Mouse (Mus musculus) embryonic facial prominence, embryonic 12.5 days (tissue): ENCODE results near the gene Grifin. TPM values are rescaled to one million over a fixed set of nuclear protein-coding genes. Genes with fewer than 3 reads are reported as not detected.

Experiments used
- ATAC-seq: fragments of 200-750 bp; cut with Nextera tagmentation; 2 replicates; pipeline ENCODE4 v1.8.0; 2017; ENCODE audit not compliant: insufficient number of reproducible peaks, insufficient read depth, low FRiP score, low TSS enrichment
- H3K27ac ChIP-seq: fragments of 300-500 bp; sonication (generic); 2 replicates; pipeline ENCODE4 v1.5.1; 2016; ENCODE audit warnings: mild to moderate bottlenecking
- H3K27me3 ChIP-seq: fragments of 300-500 bp; sonication (generic); 2 replicates; pipeline ENCODE4 v1.6.1; 2016; ENCODE audit warnings: mild to moderate bottlenecking, moderate library complexity
- H3K36me3 ChIP-seq: fragments of 300-500 bp; sonication (generic); 2 replicates; pipeline ENCODE4 v1.6.1; 2016; ENCODE audit warnings: mild to moderate bottlenecking
- H3K4me1 ChIP-seq: fragments of 300-500 bp; sonication (generic); 2 replicates; pipeline ENCODE4 v1.6.1; 2016
- H3K4me2 ChIP-seq: fragments of 300-500 bp; sonication (generic); replicated peaks from 2 replicates; pipeline ENCODE4 v1.6.1; 2016; ENCODE audit warnings: mild to moderate bottlenecking, moderate library complexity
- H3K4me3 ChIP-seq: fragments of 300-500 bp; sonication (generic); 2 replicates; pipeline ENCODE4 v1.5.1; 2016; ENCODE audit warnings: mild to moderate bottlenecking
- H3K9ac ChIP-seq: fragments of 300-500 bp; sonication (generic); 2 replicates; pipeline ENCODE4 v1.6.1; 2016; ENCODE audit warnings: mild to moderate bottlenecking, moderate library complexity
- H3K9me3 ChIP-seq: fragments of 300-500 bp; sonication (generic); 2 replicates; pipeline ENCODE4 v1.6.1; 2016; ENCODE audit warnings: mild to moderate bottlenecking, moderate library complexity
- WGBS: fragments of 180-500 bp; shearing (Covaris S2); methylation state at CpG from one replicate; pipeline ENCODE4 v1.1.7; 2016; 5-methylcytosine and 5-hydroxymethylcytosine counted together
- polyA plus RNA-seq: library from polyadenylated mRNA; unstranded; fragments of >200 nt; fragmentation: Nextera tagmentation; extraction: Ambion mirVana; gene quantifications from 2 replicates; pipeline ENCODE4 v1.2.1, GENCODE M21; 2016

The Grifin gene
- polyA plus RNA-seq, 1 experiment from 2014 or later = 1.1 TPM

- Histone ChIP-seq H3K9ac (no peak overlapping the region), H3K27me3 (no peaks in the 10 kb centered on the region), H3K9me3 (no peaks in the 10 kb centered on the region), H3K4me2 (0 out of 2 replicates have a peak overlapping the region, but pooled peaks have one; percentile 2), H3K27ac (0 out of 2 replicates have a peak overlapping the region, but pooled peaks have one; percentile 41), H3K36me3 (no peaks in the 10 kb centered on the region), H3K4me1 (peaks cover 14% of the 10 kb centered on the region; the same call in 1 of the 2 replicates), H3K4me3 (no peak overlapping the region)
- ATAC-seq = no peak
- WGBS = 45% methylated on average over 10 of the region's 10 CpGs
Measured at GRCm38 (mm10) chr5:140568321-140568970, 3.6 kb upstream of the Grifin start.

DNA sequence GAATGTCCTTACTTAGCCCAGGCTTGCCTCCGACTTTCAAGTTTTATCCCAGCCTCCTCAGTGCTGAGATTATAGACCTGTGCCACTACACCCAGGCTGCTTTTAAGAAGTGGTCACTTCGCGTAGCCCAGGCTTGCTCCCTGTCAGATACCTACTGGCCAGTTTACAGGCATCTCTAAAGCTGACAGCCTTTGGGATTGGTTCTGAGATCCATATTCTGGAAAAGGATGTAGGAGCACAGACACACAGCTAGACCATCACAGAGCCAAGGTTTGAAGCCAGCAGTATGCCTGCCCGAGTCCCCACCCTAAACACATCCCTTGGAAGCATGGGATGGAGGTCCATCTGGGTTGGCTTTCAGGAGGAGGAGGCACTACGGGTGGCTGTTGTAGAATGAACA is 2.9 kb upstream of the Grifin start:
- Histone ChIP-seq H3K9me3 (no peaks in the 10 kb centered on the region), H3K4me2 (no peak overlapping the region), H3K4me3 (no peak overlapping the region), H3K27ac (no peak overlapping the region), H3K27me3 (no peaks in the 10 kb centered on the region), H3K36me3 (no peaks in the 10 kb centered on the region), H3K9ac (no peak overlapping the region), H3K4me1 (peaks cover 14% of the 10 kb centered on the region; the same call in 1 of the 2 replicates)
- ATAC-seq = no peak
- 89% methylated on average over 5 of the region's 5 CpGs for WGBS

GRCm38 (mm10) chr5:140567321-140567720 is 2.5 kb upstream of the Grifin start:
- no peak overlapping the region for H3K4me2 ChIP-seq
- H3K4me1 ChIP-seq = peaks cover 14% of the 10 kb centered on the region; the same call in 1 of the 2 replicates
- ATAC-seq = no peak
- H3K27me3 ChIP-seq = no peaks in the 10 kb centered on the region
- H3K27ac ChIP-seq = no peak overlapping the region
- H3K4me3 ChIP-seq = no peak overlapping the region
- no peaks in the 10 kb centered on the region for H3K36me3 ChIP-seq
- WGBS = 54% methylated on average over 11 of the region's 11 CpGs
- no peaks in the 10 kb centered on the region for H3K9me3 ChIP-seq
- H3K9ac ChIP-seq = no peak overlapping the region

- H3K36me3 ChIP-seq = no peaks in the 10 kb centered on the region
- no peak overlapping the region for H3K4me2 ChIP-seq
- ATAC-seq = no peak
- H3K27ac ChIP-seq = no peak overlapping the region
- no peaks in the 10 kb centered on the region for H3K9me3 ChIP-seq
- 71% methylated on average over 4 of the region's 4 CpGs for WGBS
- H3K4me1 ChIP-seq = peaks cover 14% of the 10 kb centered on the region; the same call in 1 of the 2 replicates
- H3K4me3 ChIP-seq = no peak overlapping the region
- no peak overlapping the region for H3K9ac ChIP-seq
- no peaks in the 10 kb centered on the region for H3K27me3 ChIP-seq
Measured at GRCm38 (mm10) chr5:140566271-140566670, 1.4 kb upstream of the Grifin start.

DNA sequence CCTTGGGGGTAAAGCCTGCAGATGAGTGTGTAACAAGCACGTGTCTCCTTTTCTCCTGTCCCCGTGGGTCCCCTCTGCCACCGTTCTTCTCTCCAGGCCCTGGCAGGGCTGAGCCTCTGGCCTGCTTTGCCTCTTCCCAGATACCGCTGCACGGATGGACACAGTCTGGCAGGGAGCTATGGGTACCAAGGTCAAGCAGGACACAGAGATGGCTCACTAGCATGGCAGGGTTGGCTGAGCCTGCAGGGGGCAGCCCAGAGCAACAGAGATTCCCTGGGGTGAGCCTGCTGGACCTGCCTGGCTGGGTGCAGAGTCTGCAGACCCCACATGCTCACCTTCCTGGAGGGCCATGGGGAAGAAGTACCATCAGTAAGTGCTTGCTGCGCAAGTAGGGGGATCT is 985 bp upstream of the Grifin start:
- Histone ChIP-seq H3K36me3 (no peaks in the 10 kb centered on the region), H3K4me2 (no peak overlapping the region), H3K27ac (no peak overlapping the region), H3K9ac (no peak overlapping the region), H3K27me3 (no peaks in the 10 kb centered on the region), H3K4me3 (no peak overlapping the region), H3K9me3 (no peaks in the 10 kb centered on the region), H3K4me1 (peaks cover 14% of the 10 kb centered on the region; the same call in 1 of the 2 replicates)
- ATAC-seq = no peak
- 70% methylated on average over 6 of the region's 6 CpGs for WGBS

DNA sequence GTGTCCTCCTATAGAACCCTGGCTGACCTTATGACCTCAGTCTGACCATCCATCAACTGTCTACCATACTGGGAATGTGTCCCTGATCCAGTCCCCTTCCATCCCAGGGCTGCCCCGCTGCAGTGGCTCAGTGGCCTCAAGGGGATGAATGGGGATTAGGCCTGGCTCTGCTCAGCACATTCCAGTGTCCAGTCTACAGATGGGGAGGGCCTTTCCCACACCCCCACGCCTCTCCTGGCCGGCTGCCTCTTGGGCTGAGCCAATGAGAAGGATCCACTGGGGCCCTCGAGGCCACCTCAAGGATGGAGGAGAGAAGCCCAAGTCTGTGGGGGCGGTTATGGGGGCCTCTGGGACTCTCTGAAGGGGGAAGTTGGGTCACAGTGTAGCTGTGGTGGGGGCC is 580 bp upstream of the Grifin start:
- Histone ChIP-seq H3K4me3 (no peak overlapping the region), H3K36me3 (no peaks in the 10 kb centered on the region), H3K9ac (no peak overlapping the region), H3K4me2 (no peak overlapping the region), H3K4me1 (peaks cover 14% of the 10 kb centered on the region; the same call in 1 of the 2 replicates), H3K27me3 (no peaks in the 10 kb centered on the region), H3K9me3 (no peaks in the 10 kb centered on the region), H3K27ac (no peak overlapping the region)
- no peak for ATAC-seq
- WGBS = 58% methylated on average over 5 of the region's 5 CpGs

- no peaks in the 10 kb centered on the region for H3K27me3 ChIP-seq
- H3K4me2 ChIP-seq = no peak overlapping the region
- no peak overlapping the region for H3K27ac ChIP-seq
- H3K4me3 ChIP-seq = no peak overlapping the region
- no peaks in the 10 kb centered on the region for H3K9me3 ChIP-seq
- H3K9ac ChIP-seq = no peak overlapping the region
- H3K4me1 ChIP-seq = peaks cover 5% of the 10 kb centered on the region; the same call in 1 of the 2 replicates
- H3K36me3 ChIP-seq = no peaks in the 10 kb centered on the region
- ATAC-seq = no peak
- 77% methylated on average over 9 of the region's 9 CpGs for WGBS
Measured at GRCm38 (mm10) chr5:140562601-140563000, 2.3 kb downstream of the Grifin start.

DNA sequence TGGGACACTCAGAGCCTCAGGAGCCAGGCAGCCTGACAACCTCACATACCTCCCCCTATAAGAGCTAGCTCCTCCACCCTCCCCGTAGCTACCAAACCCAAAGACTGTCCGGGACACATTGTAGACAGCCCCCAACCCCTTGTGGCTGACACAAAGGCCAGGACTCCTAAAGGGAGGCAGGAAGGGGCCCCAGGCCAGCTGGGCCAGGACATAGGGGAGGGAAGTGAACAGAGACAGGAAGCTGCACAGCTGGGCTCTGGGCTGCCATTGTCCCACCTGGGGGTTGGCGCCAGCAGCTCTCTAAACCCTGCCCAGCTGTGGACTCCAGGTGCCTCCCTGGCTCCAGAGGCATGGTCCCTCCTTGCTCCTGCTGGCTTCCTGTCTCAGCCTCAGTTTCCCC is 8.0 kb downstream of the Grifin start:
- H3K4me3 ChIP-seq = no peak overlapping the region
- no peaks in the 10 kb centered on the region for H3K27me3 ChIP-seq
- no peaks in the 10 kb centered on the region for H3K4me1 ChIP-seq
- no peaks in the 10 kb centered on the region for H3K9me3 ChIP-seq
- WGBS = 44% methylated on average over 3 of the region's 3 CpGs
- H3K4me2 ChIP-seq = no peak overlapping the region
- H3K9ac ChIP-seq = no peak overlapping the region
- no peaks in the 10 kb centered on the region for H3K36me3 ChIP-seq
- H3K27ac ChIP-seq = no peak overlapping the region
- no peak for ATAC-seq

GRCm38 (mm10) chr5:140553719-140554118 is 11.2 kb downstream of the Grifin start:
- Histone ChIP-seq H3K36me3 (no peaks in the 10 kb centered on the region), H3K27me3 (no peaks in the 10 kb centered on the region), H3K9ac (no peak overlapping the region), H3K4me2 (no peak overlapping the region), H3K4me1 (no peaks in the 10 kb centered on the region), H3K27ac (no peak overlapping the region), H3K4me3 (no peak overlapping the region), H3K9me3 (no peaks in the 10 kb centered on the region)
- WGBS = 81% methylated on average over 7 of the region's 7 CpGs
- no peak for ATAC-seq

DNA sequence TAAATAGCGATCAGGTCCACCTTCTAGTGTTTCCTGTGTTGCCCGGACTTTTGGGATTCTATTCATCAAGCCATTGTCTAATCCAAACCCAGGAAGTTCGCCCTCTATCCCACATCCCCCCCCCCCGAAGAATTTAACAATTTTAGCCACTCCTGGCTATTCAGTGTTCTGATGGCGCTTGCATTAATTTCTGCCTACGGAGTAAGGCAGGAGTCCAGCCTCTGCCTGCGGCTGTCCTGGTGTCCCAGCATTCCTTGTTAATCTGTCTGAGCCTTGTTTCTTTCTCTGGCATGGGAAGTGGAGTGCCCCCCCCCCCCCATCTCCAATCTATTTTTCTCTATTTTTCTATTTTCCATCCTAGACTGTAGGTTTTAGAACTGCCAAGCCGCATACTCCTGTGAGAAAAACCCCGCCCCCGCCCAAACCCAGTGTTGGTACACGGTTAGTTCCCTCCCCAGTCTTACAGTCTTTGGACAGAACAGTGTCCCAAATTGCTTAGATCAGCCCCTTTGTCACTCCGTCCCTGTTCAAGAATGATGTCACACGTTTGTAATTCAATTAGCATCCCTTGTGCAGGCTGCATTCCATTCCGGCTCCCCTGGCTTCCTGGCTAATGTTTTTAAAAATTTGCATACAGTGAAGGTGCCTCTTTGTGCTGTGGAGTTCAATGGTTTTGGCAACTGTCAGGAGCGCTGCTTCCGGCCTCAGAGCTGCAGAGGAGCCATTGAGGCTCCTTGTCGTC is 15.4 kb downstream of the Grifin start:
- H3K27ac ChIP-seq = no peak overlapping the region

GRCm38 (mm10) chr5:140546332-140546731 is 18.5 kb downstream of the Grifin start:
- H3K27me3 ChIP-seq = no peaks in the 10 kb centered on the region
- 85% methylated on average over 19 of the region's 19 CpGs for WGBS
- no peak for ATAC-seq

More for the DNA sequence above, 15.4 kb downstream of the Grifin start:
- 39% methylated on average over 17 of the region's 17 CpGs for WGBS
- H3K4me2 ChIP-seq = no peak overlapping the region
- H3K36me3 ChIP-seq = no peaks in the 10 kb centered on the region
- peaks cover 3% of the 10 kb centered on the region; the same call in 1 of the 2 replicates for H3K9me3 ChIP-seq
- no peaks in the 10 kb centered on the region for H3K27me3 ChIP-seq
- H3K4me3 ChIP-seq = no peak overlapping the region
- ATAC-seq = no peak
- H3K4me1 ChIP-seq = no peaks in the 10 kb centered on the region
- no peak overlapping the region for H3K9ac ChIP-seq

GRCm38 (mm10) chr5:140545651-140546050 is 19.2 kb downstream of the Grifin start:
- Histone ChIP-seq H3K27me3 (no peaks in the 10 kb centered on the region), H3K27ac (no peak overlapping the region), H3K9ac (no peak overlapping the region), H3K36me3 (no peaks in the 10 kb centered on the region), H3K4me3 (no peak overlapping the region), H3K4me1 (no peaks in the 10 kb centered on the region), H3K9me3 (peaks cover 3% of the 10 kb centered on the region; the same call in 1 of the 2 replicates), H3K4me2 (no peak overlapping the region)
- WGBS = 50% methylated on average over 6 of the region's 6 CpGs
- no peak for ATAC-seq

More at GRCm38 (mm10) chr5:140546332-140546731, 18.5 kb downstream of the Grifin start:
- Histone ChIP-seq H3K9me3 (peaks cover 3% of the 10 kb centered on the region; the same call in 1 of the 2 replicates), H3K4me2 (no peak overlapping the region), H3K36me3 (no peaks in the 10 kb centered on the region), H3K27ac (no peak overlapping the region), H3K4me3 (no peak overlapping the region), H3K9ac (no peak overlapping the region), H3K4me1 (no peaks in the 10 kb centered on the region)
